31 mouse cellular contexts compared by ENCODE assay signal in genomic region chr7:134185751-134186150, GRCm38 (mm10). TPM values are rescaled to one million over a fixed set of nuclear protein-coding genes. Genes with fewer than 3 reads are reported as not detected.
DNase-seq lines count a peak whose midpoint lies in the region; ATAC-seq and TF ChIP-seq lines count a peak whose summit lies in the region.
"Had no signal": no experiment of that assay in that cellular context is flagged by ENCODE, and none has a peak within 500 bp of the region (broad histone marks: within the 10 kb centered on the region; RNA-seq: fewer than 3 reads in every experiment).

No protein-coding gene starts in this region.

- 89% methylated on average over 4 of the region's 4 CpGs for WGBS in kidney, embryonic 16.5 days
- 92% methylated on average over 4 of the region's 4 CpGs for WGBS in kidney, embryonic 15.5 days

- CTCF ChIA-PET in Patski (lab: Charles Lee): no interaction called here

- H3K4me1 ChIP-seq in kidney, embryonic 16.5 days (ENCODE audit: insufficient read depth, low read length): peaks cover 3% of the 10 kb centered on the region; the same call in 1 of the 2 replicates
- H3K4me1 ChIP-seq in kidney, embryonic 15.5 days: 0 out of 2 replicates have a peak, but pooled peaks cover 4% of the 10 kb centered on the region
- H3K4me1 ChIP-seq: embryonic facial prominence, embryonic 12.5 days; forebrain, embryonic 12.5 days; hindbrain, embryonic 10.5 days had no signal

- H3K27me3 ChIP-seq in kidney, embryonic 16.5 days (ENCODE audit: insufficient read depth, low read length): no peaks in the 10 kb centered on the region
- no peaks in the 10 kb centered on the region for H3K27me3 ChIP-seq in kidney, embryonic 15.5 days
- no peaks in the 10 kb centered on the region for H3K27me3 ChIP-seq in Patski
- H3K27me3 ChIP-seq: CH12.LX; embryonic facial prominence, embryonic 12.5 days; embryonic facial prominence, embryonic 15.5 days; forebrain, embryonic 12.5 days; forebrain, embryonic 15.5 days; heart, embryonic 12.5 days; heart, embryonic 15.5 days had no signal

- no peak for ATAC-seq in kidney, embryonic 16.5 days (ENCODE audit: low FRiP score, low TSS enrichment)
- no peak for ATAC-seq in kidney, embryonic 15.5 days (replicated peaks; ENCODE audit: low FRiP score)
- no peak for ATAC-seq in Patski
- ATAC-seq: activated CD4-positive, CD25-positive, alpha-beta regulatory T cell, adult 4 months; forebrain, embryonic 15.5 days had no signal

- in situ Hi-C loops in Patski (cut with MboI; ENCODE audit: low pct_unique_long_range_greater_than_20kb): no loop called here

- no peak for TF ChIP-seq CTCF in Patski (IDR thresholded peaks at IDR 0.05)

- H3K9me3 ChIP-seq in kidney, embryonic 16.5 days (ENCODE audit: low read length): peaks cover 5% of the 10 kb centered on the region; the same call in 1 of the 2 replicates
- H3K9me3 ChIP-seq in kidney, embryonic 15.5 days (replicated peaks): no peaks in the 10 kb centered on the region
- H3K9me3 ChIP-seq: embryonic facial prominence, embryonic 15.5 days; forebrain, embryonic 12.5 days; forebrain, embryonic 15.5 days; heart, embryonic 15.5 days had no signal

- H3K4me2 ChIP-seq in kidney, embryonic 16.5 days (replicated peaks; ENCODE audit: low read depth, low read length): no peak overlapping the region
- no peak overlapping the region for H3K4me2 ChIP-seq in kidney, embryonic 15.5 days
- H3K4me2 ChIP-seq: embryonic facial prominence, embryonic 12.5 days; embryonic facial prominence, embryonic 15.5 days; forebrain, embryonic 12.5 days; forebrain, embryonic 15.5 days; heart, embryonic 12.5 days; heart, embryonic 15.5 days; hindbrain, embryonic 14.5 days had no signal

- no peaks in the 10 kb centered on the region for H3K36me3 ChIP-seq in kidney, embryonic 16.5 days (ENCODE audit: insufficient read depth, low read length)
- H3K36me3 ChIP-seq in kidney, embryonic 15.5 days: no peaks in the 10 kb centered on the region; the same call in 1 of the 2 replicates
- H3K36me3 ChIP-seq: embryonic facial prominence, embryonic 12.5 days; embryonic facial prominence, embryonic 15.5 days; forebrain, embryonic 12.5 days; forebrain, embryonic 15.5 days; G1E; heart, embryonic 15.5 days; hindbrain, embryonic 10.5 days had no signal

- POLR2A ChIA-PET in Patski (lab: Charles Lee): no interaction called here

- H3K27ac ChIP-seq in kidney, embryonic 16.5 days (ENCODE audit: low read length): no peak overlapping the region
- H3K27ac ChIP-seq in kidney, embryonic 15.5 days: no peak overlapping the region
- H3K27ac ChIP-seq: embryonic facial prominence, embryonic 12.5 days; embryonic facial prominence, embryonic 15.5 days; forebrain, embryonic 12.5 days; forebrain, embryonic 15.5 days; heart, embryonic 15.5 days; hindbrain, embryonic 10.5 days; hindbrain, embryonic 14.5 days; hindbrain, postnatal 0 days had no signal

- DNase-seq in kidney, adult 11 months: peak; percentile 17
- peak; percentile 54 for DNase-seq in kidney, adult 9 months
- DNase-seq in lung, postnatal 36 days: peak; percentile 1
- DNase-seq in lung, adult 18-20 months: no peak
- peak; percentile 4 for DNase-seq in Patski (ENCODE audit: low read depth, low spot score)
- DNase-seq in adrenal gland, adult 8-10 months: no peak
- DNase-seq: adrenal gland, postnatal 14 days; B cell, adult 2 months; cerebellum, adult 11 months; cerebellum, adult 2 months; cerebellum, adult 9-11 months; cerebellum, postnatal 25 days; gastrocnemius, postnatal 25 days; heart, adult 18-20 months; heart, postnatal 10 days; heart, postnatal 36 days had no signal

- H3K9ac ChIP-seq in kidney, embryonic 16.5 days (replicated peaks; ENCODE audit: low read length): no peak overlapping the region
- no peak overlapping the region for H3K9ac ChIP-seq in kidney, embryonic 15.5 days
- H3K9ac ChIP-seq: embryonic facial prominence, embryonic 12.5 days; embryonic facial prominence, embryonic 15.5 days; forebrain, embryonic 12.5 days; forebrain, embryonic 15.5 days; heart, embryonic 12.5 days; heart, embryonic 15.5 days; hindbrain, embryonic 14.5 days had no signal

- no peak overlapping the region for H3K4me3 ChIP-seq in kidney, embryonic 16.5 days (ENCODE audit: low read length)
- no peak overlapping the region for H3K4me3 ChIP-seq in kidney, embryonic 15.5 days (replicated peaks)
- H3K4me3 ChIP-seq: embryonic facial prominence, embryonic 12.5 days; embryonic facial prominence, embryonic 15.5 days; erythroblast, embryonic 14.5 days; forebrain, embryonic 12.5 days; forebrain, embryonic 15.5 days; heart, embryonic 12.5 days; heart, embryonic 15.5 days; hindbrain, embryonic 10.5 days had no signal

RNA-seq across cellular contexts. Expression of gene Adam12, which starts 46.2 kb away (rescaled TPM):
- 4.5 and 5.2 TPM in 2 replicates for polyA plus RNA-seq in kidney, embryonic 16.5 days (2015; fragmentation: Nextera tagmentation; extraction: Ambion mirVana)
- 4.6 and 6.8 TPM in 2 replicates for polyA plus RNA-seq in kidney, embryonic 15.5 days (2015; fragmentation: Nextera tagmentation; extraction: Ambion mirVana)
- polyA plus RNA-seq in Patski (2021): 9.4 TPM
- 1 to 10 TPM; 5.3 to 7.2 (median 5.8) TPM for total RNA-seq in adrenal gland, adult 8-10 months (2022)
- total RNA-seq: CH12.LX had no signal
- polyA plus RNA-seq: G1E had no signal

Comparison
In these comparisons a context has a peak if more than half of its experiments do, and no peak if none do; other contexts are left out.
1. DNase-seq: peak in kidney, adult 11 months (single experiment), kidney, adult 9 months (single experiment), lung, postnatal 36 days (single experiment) and Patski (single experiment); none in lung, adult 18-20 months (0 of 2) and adrenal gland, adult 8-10 months (single experiment).